Mouse (Mus musculus): ENCODE data around the gene Nos1ap. TPM values are rescaled to one million over a fixed set of nuclear protein-coding genes. Genes with fewer than 3 reads are reported as not detected.

Nos1ap gene
- polyA plus RNA-seq, 1 experiment from 2014 or later, result 7.7 TPM

GRCm38 (mm10) chr1:170322046-170322445 is 267.6 kb downstream of the Nos1ap start:
- Histone ChIP-seq H3K27ac (replicated peaks; ENCODE audit: low read depth, low read length) (no peak overlapping the region), H3K4me3 (ENCODE audit: low read depth, low read length) (no peak overlapping the region), H3K4me1 (ENCODE audit: control insufficient read depth, insufficient read depth, low read length) (no peaks in the 10 kb centered on the region), H3K4me2 (ENCODE audit: low read depth, low read length) (no peak overlapping the region), H3K9me3 (ENCODE audit: control insufficient read depth, low read length) (no peaks in the 10 kb centered on the region), H3K9ac (ENCODE audit: low read depth, low read length) (no peak overlapping the region), H3K36me3 (ENCODE audit: control insufficient read depth, insufficient read depth, low read length) (peaks cover 7% of the 10 kb centered on the region; the same call in 1 of the 2 replicates), H3K27me3 (replicated peaks; ENCODE audit: control insufficient read depth, insufficient read depth, low read length) (no peaks in the 10 kb centered on the region)
- 64% methylated on average over 2 of the region's 2 CpGs for WGBS
- ATAC-seq (ENCODE audit: low read depth), result no peak
- no peak for DNase-seq (ENCODE audit: low spot score)

- ATAC-seq (ENCODE audit: low read depth) (no peak), DNase-seq (ENCODE audit: low spot score) (no peak)
- no peaks in the 10 kb centered on the region for H3K27me3 ChIP-seq (replicated peaks; ENCODE audit: control insufficient read depth, insufficient read depth, low read length)
- no peaks in the 10 kb centered on the region for H3K9me3 ChIP-seq (ENCODE audit: control insufficient read depth, low read length)
- no peak overlapping the region for H3K27ac ChIP-seq (replicated peaks; ENCODE audit: low read depth, low read length)
- H3K4me2 ChIP-seq (ENCODE audit: low read depth, low read length), result no peak overlapping the region
- no peak overlapping the region for H3K9ac ChIP-seq (ENCODE audit: low read depth, low read length)
- no peaks in the 10 kb centered on the region for H3K4me1 ChIP-seq (ENCODE audit: control insufficient read depth, insufficient read depth, low read length)
- no peak overlapping the region for H3K4me3 ChIP-seq (ENCODE audit: low read depth, low read length)
- no peaks in the 10 kb centered on the region for H3K36me3 ChIP-seq (ENCODE audit: control insufficient read depth, insufficient read depth, low read length)
- whole genome bisulfite sequencing, result 69% methylated on average over 6 of the region's 6 CpGs
Observed at GRCm38 (mm10) chr1:170311431-170311830, 278.2 kb downstream of the Nos1ap start.

- DNase-seq (ENCODE audit: low spot score) (no peak), ATAC-seq (ENCODE audit: low read depth) (no peak)
- WGBS, result 83% methylated on average over 4 of the region's 4 CpGs
- Histone ChIP-seq H3K4me3 (ENCODE audit: low read depth, low read length) (no peak within 1 kb of the TSS), H3K27me3 (replicated peaks; ENCODE audit: control insufficient read depth, insufficient read depth, low read length) (no peaks in the 10 kb centered on the region), H3K9ac (ENCODE audit: low read depth, low read length) (no peak within 1 kb of the TSS), H3K36me3 (ENCODE audit: control insufficient read depth, insufficient read depth, low read length) (no peaks in the 10 kb centered on the region), H3K9me3 (ENCODE audit: control insufficient read depth, low read length) (no peaks in the 10 kb centered on the region), H3K4me2 (ENCODE audit: low read depth, low read length) (no peak within 1 kb of the TSS), H3K27ac (replicated peaks; ENCODE audit: low read depth, low read length) (no peak within 1 kb of the TSS), H3K4me1 (ENCODE audit: control insufficient read depth, insufficient read depth, low read length) (no peaks in the 10 kb centered on the region)
Observed at GRCm38 (mm10) chr1:170308503-170308902, 281.2 kb downstream of the Nos1ap start, which contains the start of gene Spata46. Spata46 (plus strand) TSS chr1:170308803.

GRCm38 (mm10) chr1:170306232-170306631 is 283.4 kb downstream of the Nos1ap start, which contains the start of gene Gm7694:
Gm7694 (minus strand) TSS chr1:170306332.
- Histone ChIP-seq H3K9me3 (ENCODE audit: control insufficient read depth, low read length) (no peaks in the 10 kb centered on the region), H3K4me2 (ENCODE audit: low read depth, low read length) (no peak within 1 kb of the TSS), H3K4me1 (ENCODE audit: control insufficient read depth, insufficient read depth, low read length) (no peaks in the 10 kb centered on the region), H3K9ac (ENCODE audit: low read depth, low read length) (no peak within 1 kb of the TSS), H3K36me3 (ENCODE audit: control insufficient read depth, insufficient read depth, low read length) (no peaks in the 10 kb centered on the region), H3K27ac (replicated peaks; ENCODE audit: low read depth, low read length) (no peak within 1 kb of the TSS), H3K27me3 (replicated peaks; ENCODE audit: control insufficient read depth, insufficient read depth, low read length) (no peaks in the 10 kb centered on the region), H3K4me3 (ENCODE audit: low read depth, low read length) (no peak within 1 kb of the TSS)
- WGBS, result 98% methylated on average over 4 of the region's 4 CpGs
- ATAC-seq (ENCODE audit: low read depth) (no peak), DNase-seq (ENCODE audit: low spot score) (no peak)

- H3K27me3 ChIP-seq (replicated peaks; ENCODE audit: control insufficient read depth, insufficient read depth, low read length), result no peaks in the 10 kb centered on the region
- H3K27ac ChIP-seq (replicated peaks; ENCODE audit: low read depth, low read length), result no peak overlapping the region
- no peak overlapping the region for H3K4me2 ChIP-seq (ENCODE audit: low read depth, low read length)
- H3K4me1 ChIP-seq (ENCODE audit: control insufficient read depth, insufficient read depth, low read length), result no peaks in the 10 kb centered on the region
- ATAC-seq (ENCODE audit: low read depth) (no peak), DNase-seq (ENCODE audit: low spot score) (no peak)
- no peaks in the 10 kb centered on the region for H3K9me3 ChIP-seq (ENCODE audit: control insufficient read depth, low read length)
- 86% methylated on average over 10 of the region's 10 CpGs for WGBS
- no peaks in the 10 kb centered on the region for H3K36me3 ChIP-seq (ENCODE audit: control insufficient read depth, insufficient read depth, low read length)
- no peak overlapping the region for H3K4me3 ChIP-seq (ENCODE audit: low read depth, low read length)
- no peak overlapping the region for H3K9ac ChIP-seq (ENCODE audit: low read depth, low read length)
Observed at GRCm38 (mm10) chr1:170305002-170305401, 284.7 kb downstream of the Nos1ap start.

- Histone ChIP-seq H3K4me3 (ENCODE audit: low read depth, low read length) (no peak overlapping the region), H3K27ac (replicated peaks; ENCODE audit: low read depth, low read length) (no peak overlapping the region), H3K9ac (ENCODE audit: low read depth, low read length) (no peak overlapping the region), H3K4me1 (ENCODE audit: control insufficient read depth, insufficient read depth, low read length) (no peaks in the 10 kb centered on the region), H3K9me3 (ENCODE audit: control insufficient read depth, low read length) (no peaks in the 10 kb centered on the region), H3K27me3 (replicated peaks; ENCODE audit: control insufficient read depth, insufficient read depth, low read length) (no peaks in the 10 kb centered on the region), H3K36me3 (ENCODE audit: control insufficient read depth, insufficient read depth, low read length) (no peaks in the 10 kb centered on the region), H3K4me2 (ENCODE audit: low read depth, low read length) (no peak overlapping the region)
- 66% methylated on average over 6 of the region's 6 CpGs for WGBS
- DNase-seq (ENCODE audit: low spot score) (no peak), ATAC-seq (ENCODE audit: low read depth) (no peak)
Observed at GRCm38 (mm10) chr1:170303103-170303502, 286.6 kb downstream of the Nos1ap start.

- WGBS, result 71% methylated on average over 6 of the region's 6 CpGs
- no peak overlapping the region for H3K9ac ChIP-seq (ENCODE audit: low read depth, low read length)
- H3K27me3 ChIP-seq (replicated peaks; ENCODE audit: control insufficient read depth, insufficient read depth, low read length), result no peaks in the 10 kb centered on the region
- no peaks in the 10 kb centered on the region for H3K4me1 ChIP-seq (ENCODE audit: control insufficient read depth, insufficient read depth, low read length)
- no peak overlapping the region for H3K27ac ChIP-seq (replicated peaks; ENCODE audit: low read depth, low read length)
- H3K36me3 ChIP-seq (ENCODE audit: control insufficient read depth, insufficient read depth, low read length), result no peaks in the 10 kb centered on the region
- no peak overlapping the region for H3K4me3 ChIP-seq (ENCODE audit: low read depth, low read length)
- H3K4me2 ChIP-seq (ENCODE audit: low read depth, low read length), result no peak overlapping the region
- ATAC-seq (ENCODE audit: low read depth) (no peak), DNase-seq (ENCODE audit: low spot score) (no peak)
- no peaks in the 10 kb centered on the region for H3K9me3 ChIP-seq (ENCODE audit: control insufficient read depth, low read length)
Observed at GRCm38 (mm10) chr1:170302456-170302855, 287.2 kb downstream of the Nos1ap start.

- no peak for ATAC-seq (ENCODE audit: low read depth)
- DNase-seq (ENCODE audit: low spot score), result no peak
- Histone ChIP-seq H3K4me3 (ENCODE audit: low read depth, low read length) (no peak overlapping the region), H3K27me3 (replicated peaks; ENCODE audit: control insufficient read depth, insufficient read depth, low read length) (no peaks in the 10 kb centered on the region), H3K9ac (ENCODE audit: low read depth, low read length) (no peak overlapping the region), H3K9me3 (ENCODE audit: control insufficient read depth, low read length) (no peaks in the 10 kb centered on the region), H3K27ac (replicated peaks; ENCODE audit: low read depth, low read length) (no peak overlapping the region), H3K36me3 (ENCODE audit: control insufficient read depth, insufficient read depth, low read length) (no peaks in the 10 kb centered on the region), H3K4me1 (ENCODE audit: control insufficient read depth, insufficient read depth, low read length) (no peaks in the 10 kb centered on the region), H3K4me2 (ENCODE audit: low read depth, low read length) (no peak overlapping the region)
- 93% methylated on average over 9 of the region's 9 CpGs for WGBS
Observed at GRCm38 (mm10) chr1:170301686-170302085, 288.0 kb downstream of the Nos1ap start.

GRCm38 (mm10) chr1:170299496-170299895 is 290.2 kb downstream of the Nos1ap start:
- Histone ChIP-seq H3K4me2 (ENCODE audit: low read depth, low read length) (no peak overlapping the region), H3K9ac (ENCODE audit: low read depth, low read length) (no peak overlapping the region), H3K4me1 (ENCODE audit: control insufficient read depth, insufficient read depth, low read length) (no peaks in the 10 kb centered on the region), H3K27me3 (replicated peaks; ENCODE audit: control insufficient read depth, insufficient read depth, low read length) (no peaks in the 10 kb centered on the region), H3K36me3 (ENCODE audit: control insufficient read depth, insufficient read depth, low read length) (no peaks in the 10 kb centered on the region), H3K9me3 (ENCODE audit: control insufficient read depth, low read length) (no peaks in the 10 kb centered on the region), H3K4me3 (ENCODE audit: low read depth, low read length) (no peak overlapping the region), H3K27ac (replicated peaks; ENCODE audit: low read depth, low read length) (no peak overlapping the region)
- WGBS, result 73% methylated on average over 4 of the region's 4 CpGs
- DNase-seq (ENCODE audit: low spot score), result no peak
- no peak for ATAC-seq (ENCODE audit: low read depth)
